Mouse (Mus musculus) heart, postnatal 0 days (tissue): ENCODE data around the gene Ptprm.

Experiments
- CTCF ChIP-seq: IDR thresholded peaks from 2 replicates; pipeline ENCODE4 v1.5.1; 2016; ENCODE audit warnings: antibody characterized with exemption, control low read depth, low read depth
- EP300 ChIP-seq: IDR thresholded peaks from 2 replicates; pipeline ENCODE4 v1.6.1; 2016; ENCODE audit warnings: antibody characterized with exemption, low read depth

- TF ChIP-seq CTCF (no peak), EP300 (no peak)
These were observed 160.5 kb downstream of the Ptprm start for GRCm38 (mm10) chr17:67193728-67194127.
